Mouse (Mus musculus) midbrain, embryonic 16.5 days (tissue): Measurements from ENCODE around the gene Akr1d1. TPM values are rescaled to one million over a fixed set of nuclear protein-coding genes. Genes with fewer than 3 reads are reported as not detected.

ENCODE experiments used
- polyA plus RNA-seq: library from polyadenylated mRNA; unstranded; fragments of >200 nt; fragmentation: Nextera tagmentation; extraction: Ambion mirVana; gene quantifications from 2 replicates; pipeline ENCODE4 v1.2.1, GENCODE M21; 2015

Akr1d1 gene
- polyA plus RNA-seq, 1 experiment from 2014 or later = not detected

Other genes starting within 250 kb of the Akr1d1 start
- 7.4 and 7.6 TPM in 2 replicates for gene Dgki, start 230.0 kb upstream of the Akr1d1 start, polyA plus RNA-seq
- 2.3 and 2.6 TPM in 2 replicates for gene Creb3l2, start 88.0 kb upstream of the Akr1d1 start, polyA plus RNA-seq